Mouse (Mus musculus) intestine, postnatal 0 days (tissue): ENCODE results near the gene Ghdc. TPM values are rescaled to one million over a fixed set of nuclear protein-coding genes. Genes with fewer than 3 reads are reported as not detected.

Experiments
- ATAC-seq: fragments of 200-750 bp; cut with Nextera tagmentation; 2 replicates; pipeline ENCODE4 v1.8.0; 2017; ENCODE audit warnings: mild to moderate bottlenecking, moderate TSS enrichment, moderate library complexity
- H3K27ac ChIP-seq: fragments of 300-500 bp; sonication (generic); 2 replicates; pipeline ENCODE4 v1.5.1; 2014; ENCODE audit warnings: mild to moderate bottlenecking, low read depth, low read length, moderate library complexity
- H3K27me3 ChIP-seq: fragments of 300-500 bp; sonication (generic); replicated peaks from 2 replicates; pipeline ENCODE4 v1.6.1; 2014; ENCODE audit warnings: low read length, mixed read lengths; ENCODE audit not compliant: control insufficient read depth, insufficient read depth
- H3K36me3 ChIP-seq: fragments of 300-500 bp; sonication (generic); 2 replicates; pipeline ENCODE4 v1.6.1; 2014; ENCODE audit warnings: mild to moderate bottlenecking, moderate library complexity; ENCODE audit not compliant: control insufficient read depth, insufficient read depth
- H3K4me1 ChIP-seq: fragments of 300-500 bp; sonication (generic); replicated peaks from 2 replicates; pipeline ENCODE4 v1.6.1; 2014; ENCODE audit warnings: antibody characterized with exemption, low read length, mixed read lengths; ENCODE audit not compliant: control insufficient read depth, insufficient read depth
- H3K4me2 ChIP-seq: fragments of 300-500 bp; sonication (generic); replicated peaks from 2 replicates; pipeline ENCODE4 v1.6.1; 2014; ENCODE audit warnings: low read depth, mild to moderate bottlenecking, moderate library complexity
- H3K4me3 ChIP-seq: fragments of 300-500 bp; sonication (generic); 2 replicates; pipeline ENCODE4 v1.5.1; 2014; ENCODE audit warnings: low read depth, low read length
- H3K9ac ChIP-seq: fragments of 300-500 bp; sonication (generic); 2 replicates; pipeline ENCODE4 v1.6.1; 2014; ENCODE audit warnings: mild to moderate bottlenecking, low read depth, low read length
- H3K9me3 ChIP-seq: fragments of 300-500 bp; sonication (generic); 2 replicates; pipeline ENCODE4 v1.6.1; 2016; ENCODE audit warnings: mixed run types; ENCODE audit not compliant: control insufficient read depth
- CTCF ChIP-seq: sonication (generic); IDR thresholded peaks from 2 replicates; pipeline ENCODE4 v1.5.1; 2016; ENCODE audit warnings: low read depth, mild to moderate bottlenecking, control low read depth, antibody characterized with exemption, moderate library complexity
- WGBS: fragments of 180-500 bp; shearing (Covaris S2); extraction: QIAGEN DNeasy Blood & Tissue Kit; methylation state at CpG from one replicate; pipeline ENCODE4 v1.1.7; 2014; 5-methylcytosine and 5-hydroxymethylcytosine counted together
- polyA plus RNA-seq: library from polyadenylated mRNA; unstranded; fragments of >200 nt; fragmentation: Nextera tagmentation; extraction: Ambion mirVana; gene quantifications from 2 replicates; pipeline ENCODE4 v1.2.1, GENCODE M21; 2015

Gene Ghdc
- polyA plus RNA-seq, 1 experiment from 2014 or later, result 5.2 TPM

DNA sequence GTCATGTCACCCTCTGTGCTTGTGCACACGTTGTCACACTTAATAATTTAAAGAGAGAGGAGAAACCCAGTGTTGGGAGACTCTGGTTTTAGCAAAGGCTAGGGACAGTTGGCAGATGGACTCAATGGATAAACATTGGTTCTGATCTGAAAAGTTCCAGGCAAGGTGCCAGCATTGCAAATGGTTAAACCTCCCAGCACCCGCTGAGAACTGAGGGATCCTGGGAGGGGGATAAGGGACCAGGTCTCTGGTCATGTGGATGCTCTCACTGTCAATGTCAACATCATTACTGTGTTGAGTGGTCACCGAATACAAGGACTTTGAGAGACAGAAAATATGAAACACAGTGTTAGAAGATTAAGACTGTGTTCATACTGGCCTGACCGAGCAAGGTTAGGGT is 46.0 kb upstream of the Ghdc start:
- 55% methylated on average over 4 of the region's 4 CpGs for WGBS
- ATAC-seq, result no peak
- no peaks in the 10 kb centered on the region for H3K27me3 ChIP-seq

DNA sequence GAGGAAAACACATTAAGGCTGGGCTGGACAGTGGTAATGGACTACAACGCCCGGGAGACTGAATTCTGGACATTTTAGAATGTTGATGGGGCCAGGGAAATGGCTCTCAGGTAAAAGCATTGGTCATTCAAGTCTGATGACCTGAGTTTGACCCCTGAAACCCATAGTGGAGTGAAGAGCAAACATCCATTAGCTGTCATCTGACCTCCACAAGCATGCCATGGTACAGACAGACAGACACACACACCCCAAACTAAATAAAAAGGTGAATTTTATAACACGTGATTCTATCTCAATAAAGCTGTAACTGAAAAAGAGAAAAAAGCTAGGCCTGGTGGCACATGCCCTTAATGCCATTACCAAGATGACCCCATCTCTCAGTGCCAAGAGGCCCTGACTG is 45.6 kb upstream of the Ghdc start:
- no peak for TF ChIP-seq CTCF
- WGBS, result 48% methylated on average over 3 of the region's 3 CpGs
- no peak overlapping the region for H3K4me3 ChIP-seq

More for the DNA sequence above, 46.0 kb upstream of the Ghdc start:
- no peaks in the 10 kb centered on the region for H3K36me3 ChIP-seq
- no peak overlapping the region for H3K27ac ChIP-seq
- no peak overlapping the region for H3K4me3 ChIP-seq
- TF ChIP-seq CTCF, result no peak
- H3K9ac ChIP-seq, result no peak overlapping the region
- no peaks in the 10 kb centered on the region for H3K9me3 ChIP-seq
- H3K4me1 ChIP-seq, result no peaks in the 10 kb centered on the region; the same call in 1 of the 2 replicates
- no peak overlapping the region for H3K4me2 ChIP-seq

DNA sequence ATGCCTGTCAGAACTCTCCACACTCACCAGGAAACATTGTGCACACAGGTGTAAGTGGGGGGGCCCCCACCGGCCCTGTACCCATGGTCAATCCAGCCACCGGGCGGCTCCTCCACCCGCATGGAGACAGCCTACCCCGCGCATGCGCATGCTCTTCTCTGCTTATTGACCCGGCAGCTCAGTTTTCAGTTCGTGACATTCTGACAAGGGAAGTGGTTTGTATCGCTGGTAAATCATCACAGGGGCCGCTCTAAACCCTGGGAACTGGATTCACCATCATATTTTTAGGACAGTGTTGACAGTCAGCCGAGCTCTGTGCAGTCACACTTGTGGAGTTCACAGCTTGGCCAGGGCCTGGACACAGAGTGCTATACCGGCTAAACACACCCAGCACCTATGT is 43.7 kb upstream of the Ghdc start:
- Histone ChIP-seq H3K27me3 (no peaks in the 10 kb centered on the region), H3K36me3 (no peaks in the 10 kb centered on the region), H3K4me2 (peak overlapping the region; percentile 50), H3K4me1 (no peaks in the 10 kb centered on the region; the same call in 1 of the 2 replicates), H3K4me3 (no peak overlapping the region), H3K27ac (no peak overlapping the region), H3K9me3 (no peaks in the 10 kb centered on the region), H3K9ac (0 out of 2 replicates have a peak overlapping the region, but pooled peaks have one; percentile 11)
- 0 out of 2 replicates have a peak, but pooled peaks have one; percentile 25 for TF ChIP-seq CTCF
- WGBS, result 30% methylated on average over 13 of the region's 13 CpGs
- ATAC-seq, result peak; percentile 69; the same call in 1 of the 2 replicates

More for the DNA sequence above, 45.6 kb upstream of the Ghdc start:
- Histone ChIP-seq H3K36me3 (no peaks in the 10 kb centered on the region), H3K4me1 (no peaks in the 10 kb centered on the region; the same call in 1 of the 2 replicates), H3K4me2 (no peak overlapping the region), H3K9ac (no peak overlapping the region), H3K27ac (no peak overlapping the region), H3K9me3 (no peaks in the 10 kb centered on the region), H3K27me3 (no peaks in the 10 kb centered on the region)
- no peak for ATAC-seq

DNA sequence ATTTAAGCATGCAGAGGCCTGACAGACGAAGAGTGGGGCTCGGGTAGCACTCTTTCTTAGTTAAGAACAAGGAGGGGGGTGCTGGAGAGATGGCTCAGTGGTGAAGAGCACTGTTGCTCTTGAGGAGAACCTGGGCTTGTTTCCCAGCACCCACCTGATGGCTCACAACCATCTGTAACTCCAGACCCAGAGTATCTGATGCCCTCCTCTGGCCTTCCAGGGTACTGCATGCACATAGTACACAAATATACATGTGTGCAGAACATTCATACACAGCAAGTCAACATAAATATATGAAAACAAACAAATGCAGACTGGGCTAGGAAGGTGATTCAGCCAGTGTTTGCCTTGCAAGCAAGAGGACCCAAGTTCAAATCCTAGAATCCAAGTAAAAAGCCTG is 40.4 kb upstream of the Ghdc start:
- 98% methylated on average over 2 of the region's 2 CpGs for WGBS
- Histone ChIP-seq H3K4me2 (no peak overlapping the region), H3K4me1 (no peaks in the 10 kb centered on the region), H3K4me3 (no peak overlapping the region), H3K9me3 (no peaks in the 10 kb centered on the region), H3K27ac (no peak overlapping the region), H3K27me3 (no peaks in the 10 kb centered on the region), H3K9ac (no peak overlapping the region), H3K36me3 (no peaks in the 10 kb centered on the region)
- TF ChIP-seq CTCF, result peak; percentile 48
- ATAC-seq, result no peak

DNA sequence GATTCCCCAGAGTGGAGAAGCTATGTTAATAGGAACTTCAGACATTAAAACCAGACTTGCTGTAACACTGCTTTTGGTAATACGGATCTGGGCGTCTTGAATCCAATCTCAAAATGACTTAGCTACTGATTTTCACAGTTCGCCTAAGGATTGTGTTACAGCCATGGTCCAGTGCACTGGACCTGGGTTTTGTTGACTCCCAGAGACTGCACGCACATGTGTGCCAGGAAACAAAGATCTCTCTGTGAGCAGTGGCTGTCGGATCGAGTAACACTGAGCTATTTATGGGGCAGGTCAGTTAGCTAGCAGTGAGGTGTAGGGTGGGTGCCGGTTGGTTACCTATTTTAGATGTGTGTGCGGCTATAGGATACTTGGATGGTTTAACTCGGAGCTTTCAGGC is 39.8 kb upstream of the Ghdc start:
- no peak for TF ChIP-seq CTCF
- Histone ChIP-seq H3K27me3 (no peaks in the 10 kb centered on the region), H3K9ac (no peak overlapping the region), H3K27ac (no peak overlapping the region), H3K9me3 (no peaks in the 10 kb centered on the region), H3K4me1 (no peaks in the 10 kb centered on the region), H3K4me3 (no peak overlapping the region), H3K4me2 (no peak overlapping the region), H3K36me3 (peaks cover under 1% of the 10 kb centered on the region; the same call in 1 of the 2 replicates)
- no peak for ATAC-seq
- 83% methylated on average over 9 of the region's 9 CpGs for WGBS

DNA sequence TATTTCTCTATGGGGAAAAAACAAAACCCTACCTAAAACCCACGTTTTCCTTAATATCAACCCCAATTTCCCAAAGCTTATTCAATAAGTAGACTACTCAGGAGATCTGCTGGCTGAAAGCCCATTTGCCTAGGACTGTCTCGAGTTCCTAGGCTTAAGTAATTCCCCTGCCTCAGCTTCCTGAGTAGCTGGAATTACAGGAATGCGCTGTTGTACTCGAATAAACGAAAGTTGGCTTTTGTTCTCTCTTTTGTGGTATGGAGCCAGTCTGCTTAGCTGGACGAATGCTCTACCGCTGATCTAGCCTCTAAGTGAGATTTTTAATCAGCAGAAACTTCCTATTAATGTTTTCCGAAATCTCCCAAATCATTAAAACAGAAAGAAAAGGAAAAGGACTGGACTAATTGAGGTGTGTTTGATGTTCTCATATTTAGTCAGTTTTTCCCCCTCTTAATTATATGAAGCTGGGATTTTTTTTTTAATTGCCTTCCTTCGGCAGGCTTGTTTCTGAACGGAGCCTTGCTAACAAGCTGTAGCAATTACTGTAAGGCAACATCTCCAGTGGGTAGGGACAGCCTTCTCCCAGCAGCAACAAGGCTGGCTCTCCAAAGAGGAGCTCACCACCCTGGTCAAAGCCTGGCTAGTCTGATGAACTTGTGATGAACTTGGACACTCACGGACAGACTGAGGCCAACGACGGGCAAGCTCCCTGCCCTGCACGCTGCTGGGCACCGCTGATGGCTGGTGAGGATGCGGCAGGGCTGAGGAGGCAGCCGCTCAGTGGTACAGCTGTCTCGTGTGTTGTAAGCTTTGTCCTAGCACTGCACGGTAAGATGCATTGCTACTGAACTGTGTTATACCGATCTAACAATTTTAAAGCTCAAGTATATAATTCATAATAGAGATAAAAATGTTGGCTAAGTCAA is 35.9 kb upstream of the Ghdc start:
- Histone ChIP-seq H3K4me1 (no peaks in the 10 kb centered on the region), H3K36me3 (peaks cover 39% of the 10 kb centered on the region), H3K27ac (no peak overlapping the region), H3K4me3 (no peak overlapping the region), H3K4me2 (no peak overlapping the region), H3K9me3 (no peaks in the 10 kb centered on the region), H3K27me3 (no peaks in the 10 kb centered on the region), H3K9ac (no peak overlapping the region)
- 76% methylated on average over 20 of the region's 20 CpGs for WGBS
- no peak for TF ChIP-seq CTCF
- ATAC-seq, result no peak
